Mouse (Mus musculus): Measurements from ENCODE around the gene Csf1.
A peak's percentile ranks its signal among the peaks of the same experiment; 100 is the strongest.

Gene Csf1

GRCm38 (mm10) chr3:107703675-107704370, 56.4 kb downstream of the Csf1 start:
- no peak for DNase-seq (ENCODE audit: low read depth, low spot score)

GRCm38 (mm10) chr3:107701767-107702394, 58.4 kb downstream of the Csf1 start:
- DNase-seq (ENCODE audit: low read depth, low spot score), result no peak

- DNase-seq (ENCODE audit: low read depth, low spot score), result no peak
These were observed 59.6 kb downstream of the Csf1 start for GRCm38 (mm10) chr3:107700625-107701024.

GRCm38 (mm10) chr3:107696910-107697309, 63.4 kb downstream of the Csf1 start:
- DNase-seq (ENCODE audit: low read depth, low spot score), result no peak

GRCm38 (mm10) chr3:107695948-107696881, 64.1 kb downstream of the Csf1 start, which contains the start of gene Ahcyl1:
Gene Ahcyl1 (minus strand): TSS chr3:107696560.
- peak; percentile 98 for DNase-seq (ENCODE audit: low read depth, low spot score)

- peak; percentile 8 for DNase-seq (ENCODE audit: low read depth, low spot score)
These were observed 64.9 kb downstream of the Csf1 start for GRCm38 (mm10) chr3:107695219-107695947.

GRCm38 (mm10) chr3:107694256-107694900, 65.9 kb downstream of the Csf1 start:
- no peak for DNase-seq (ENCODE audit: low read depth, low spot score)

Measured in ES-CJ7 (cell line).